Mouse (Mus musculus) lung, postnatal 0 days (tissue): ENCODE results near the gene Diras2.

Source experiments
- CTCF ChIP-seq: IDR thresholded peaks from 2 replicates; pipeline ENCODE4 v1.5.1; 2016; ENCODE audit warnings: antibody characterized with exemption, mild to moderate bottlenecking
- EP300 ChIP-seq: IDR thresholded peaks from 2 replicates; pipeline ENCODE4 v1.6.1; 2016; ENCODE audit warnings: antibody characterized with exemption, mild to moderate bottlenecking, control low read depth

- TF ChIP-seq EP300 (no peak), CTCF (no peak)
Observed at GRCm38 (mm10) chr13:52552822-52553477, 21.9 kb upstream of the Diras2 start.
